Mouse (Mus musculus): ENCODE measurements around the gene Dtnb.
"Not testable (repeated sequence)": the region's sequence is repeated elsewhere in the genome, so short reads cannot be mapped to it uniquely, and the experiment has no call there.

The Dtnb gene

GRCm38 (mm10) chr12:3662660-3663059 is 90.5 kb downstream of the Dtnb start:
- DNase-seq: no peak

- DNase-seq: peak; percentile 52
Observed at GRCm38 (mm10) chr12:3663386-3663785, 91.2 kb downstream of the Dtnb start.

GRCm38 (mm10) chr12:3669971-3670381 is 97.8 kb downstream of the Dtnb start:
- no peak for DNase-seq

GRCm38 (mm10) chr12:3671117-3671516 is 98.9 kb downstream of the Dtnb start:
- no peak for DNase-seq

GRCm38 (mm10) chr12:3672786-3673185 is 100.6 kb downstream of the Dtnb start:
- no peak for DNase-seq

GRCm38 (mm10) chr12:3673886-3674285 is 101.7 kb downstream of the Dtnb start:
- no peak for DNase-seq

- DNase-seq: no peak
Observed at GRCm38 (mm10) chr12:3674913-3675312, 102.7 kb downstream of the Dtnb start.

GRCm38 (mm10) chr12:3680721-3681120 is 108.5 kb downstream of the Dtnb start:
- no peak for DNase-seq

- no peak for DNase-seq
Observed at GRCm38 (mm10) chr12:3683041-3683440, 110.9 kb downstream of the Dtnb start.

GRCm38 (mm10) chr12:3686419-3686940 is 114.3 kb downstream of the Dtnb start:
- DNase-seq: no peak

GRCm38 (mm10) chr12:3690926-3691529 is 118.8 kb downstream of the Dtnb start:
- not testable (repeated sequence) for DNase-seq

GRCm38 (mm10) chr12:3692795-3693392 is 120.7 kb downstream of the Dtnb start:
- peak; percentile 32 for DNase-seq

GRCm38 (mm10) chr12:3695741-3696501 is 123.7 kb downstream of the Dtnb start:
- peak; percentile 47 for DNase-seq

GRCm38 (mm10) chr12:3700503-3700902 is 128.3 kb downstream of the Dtnb start:
- no peak for DNase-seq

GRCm38 (mm10) chr12:3702903-3703302 is 130.7 kb downstream of the Dtnb start:
- DNase-seq: no peak

GRCm38 (mm10) chr12:3719151-3719721 is 147.1 kb downstream of the Dtnb start:
- no peak for DNase-seq

GRCm38 (mm10) chr12:3720527-3720926 is 148.3 kb downstream of the Dtnb start:
- no peak for DNase-seq

- DNase-seq: peak; percentile 63
Observed at GRCm38 (mm10) chr12:3723762-3724161, 151.6 kb downstream of the Dtnb start.

GRCm38 (mm10) chr12:3724822-3725370 is 152.7 kb downstream of the Dtnb start:
- no peak for DNase-seq

GRCm38 (mm10) chr12:3729521-3730075 is 157.4 kb downstream of the Dtnb start:
- no peak for DNase-seq

GRCm38 (mm10) chr12:3732623-3733265 is 160.6 kb downstream of the Dtnb start:
- DNase-seq: peak; percentile 55

GRCm38 (mm10) chr12:3733328-3733727 is 161.1 kb downstream of the Dtnb start:
- DNase-seq: no peak
